Mouse (Mus musculus) left cerebral cortex, postnatal 25 days (tissue): ENCODE data around the gene Tanc2. TPM values are rescaled to one million over a fixed set of nuclear protein-coding genes. Genes with fewer than 3 reads are reported as not detected.
A peak's percentile ranks its signal among the peaks of the same experiment; 100 is the strongest.

Experiments used
- DNase-seq, 2 experiments: peaks; one replicate each; pipeline ENCODE4 v3.0.0; 2022; ENCODE audit warnings: low spot score in 2 of 2, mixed read lengths in 1 of 2
- intact Hi-C: fragments of 180-260 bp; cut with DNase I; formaldehyde crosslinking; loops from one replicate; pipeline ENCODE4 v1.15.1; 2025
- total RNA-seq, 2 experiments: library from RNA; stranded (reverse); gene quantifications; 2 replicates each; pipeline ENCODE4 v1.2.3; 2021

Tanc2 gene
- total RNA-seq, 2 experiments from 2014 or later: 227 to 231 TPM

- intact Hi-C loops: loop anchor here (5.0 kb wide), 1 partner anchor 79 kb away; no protein-coding TSS in a partner anchor
- no peak for DNase-seq
Measured at GRCm38 (mm10) chr11:105943133-105944102, 353.6 kb downstream of the Tanc2 start.

- peak; percentile 76 to 83 for DNase-seq
- intact Hi-C loops: loop anchor here (5.0 kb wide), 1 partner anchor 78 kb away; no protein-coding TSS in a partner anchor
Measured at GRCm38 (mm10) chr11:105944126-105944621, 354.4 kb downstream of the Tanc2 start.

- DNase-seq: no peak
- intact Hi-C loops: loop anchor here (5.0 kb wide), 1 partner anchor 77 kb away; no protein-coding TSS in a partner anchor
Measured at GRCm38 (mm10) chr11:105944770-105945672, 355.2 kb downstream of the Tanc2 start.

GRCm38 (mm10) chr11:105946694-105947154 is 356.9 kb downstream of the Tanc2 start:
- intact Hi-C loops: no loop called here

GRCm38 (mm10) chr11:105948255-105948654 is 358.5 kb downstream of the Tanc2 start:
- intact Hi-C loops: no loop called here

More at GRCm38 (mm10) chr11:105946694-105947154, 356.9 kb downstream of the Tanc2 start:
- no peak for DNase-seq

GRCm38 (mm10) chr11:105950519-105950918 is 360.7 kb downstream of the Tanc2 start:
- intact Hi-C loops: no loop called here
- DNase-seq: no peak

More at GRCm38 (mm10) chr11:105948255-105948654, 358.5 kb downstream of the Tanc2 start:
- no peak for DNase-seq

- DNase-seq: no peak
- intact Hi-C loops: no loop called here
Measured at GRCm38 (mm10) chr11:105951601-105952044, 361.8 kb downstream of the Tanc2 start.

GRCm38 (mm10) chr11:105952111-105952510 is 362.3 kb downstream of the Tanc2 start:
- intact Hi-C loops: no loop called here
- no peak for DNase-seq

- intact Hi-C loops: no loop called here
- no peak for DNase-seq
Measured at GRCm38 (mm10) chr11:105952911-105953386, 363.2 kb downstream of the Tanc2 start, which contains the start of gene Cyb561. Cyb561 (minus strand) TSS chr11:105953336.

GRCm38 (mm10) chr11:105953402-105953801 is 363.6 kb downstream of the Tanc2 start:
- no peak for DNase-seq
- intact Hi-C loops: no loop called here

GRCm38 (mm10) chr11:105955815-105956430 is 366.1 kb downstream of the Tanc2 start:
- intact Hi-C loops: no loop called here
- DNase-seq: no peak

- DNase-seq: no peak
- intact Hi-C loops: no loop called here
Measured at GRCm38 (mm10) chr11:105957501-105957900, 367.7 kb downstream of the Tanc2 start.

- no peak for DNase-seq
- intact Hi-C loops: no loop called here
Measured at GRCm38 (mm10) chr11:105958566-105958965, 368.8 kb downstream of the Tanc2 start.

GRCm38 (mm10) chr11:105959355-105959754 is 369.6 kb downstream of the Tanc2 start:
- DNase-seq: peak; percentile 39 to 70

GRCm38 (mm10) chr11:105964691-105965090 is 374.9 kb downstream of the Tanc2 start:
- no peak for DNase-seq
- intact Hi-C loops: no loop called here

More at GRCm38 (mm10) chr11:105959355-105959754, 369.6 kb downstream of the Tanc2 start:
- intact Hi-C loops: no loop called here

- intact Hi-C loops: no loop called here
Measured at GRCm38 (mm10) chr11:105966288-105966687, 376.5 kb downstream of the Tanc2 start.

GRCm38 (mm10) chr11:105967741-105968574 is 378.2 kb downstream of the Tanc2 start, which contains the start of gene Ace:
Ace (plus strand) TSS chr11:105967945.
- no peak for DNase-seq
- intact Hi-C loops: loop anchor here (2.0 kb wide), 1 partner anchor 41 kb away; no protein-coding TSS in a partner anchor

More at GRCm38 (mm10) chr11:105966288-105966687, 376.5 kb downstream of the Tanc2 start:
- no peak for DNase-seq

GRCm38 (mm10) chr11:105968948-105969347 is 379.2 kb downstream of the Tanc2 start:
- intact Hi-C loops: loop anchor here (2.0 kb wide), 1 partner anchor 42 kb away; no protein-coding TSS in a partner anchor
- no peak for DNase-seq
